Mouse (Mus musculus): ENCODE results near the gene Btg2. TPM values are rescaled to one million over a fixed set of nuclear protein-coding genes. Genes with fewer than 3 reads are reported as not detected.

Gene Btg2
- polyA plus RNA-seq, 1 experiment, result 19.8 TPM

GRCm38 (mm10) chr1:134041900-134042299 is 37.0 kb downstream of the Btg2 start:
- no peaks in the 10 kb centered on the region; the same call in 1 of the 2 replicates for H3K4me1 ChIP-seq (ENCODE audit: control insufficient read depth, insufficient read depth, low read length)
- no peak overlapping the region for H3K27ac ChIP-seq (ENCODE audit: insufficient read depth, low read length)
- TF ChIP-seq CTCF (IDR thresholded peaks at IDR 0.05; ENCODE audit: extremely low read depth, insufficient read depth, low read length) (no peak), POLR2A (IDR thresholded peaks at IDR 0.05; ENCODE audit: extremely low read depth, insufficient read depth, low read length) (no peak)
- H3K4me3 ChIP-seq (ENCODE audit: insufficient read depth, low read length), result no peak overlapping the region

- Histone ChIP-seq H3K4me3 (ENCODE audit: insufficient read depth, low read length) (no peak overlapping the region), H3K27ac (ENCODE audit: insufficient read depth, low read length) (no peak overlapping the region), H3K4me1 (ENCODE audit: control insufficient read depth, insufficient read depth, low read length) (no peaks in the 10 kb centered on the region; the same call in 1 of the 2 replicates)
- TF ChIP-seq POLR2A (IDR thresholded peaks at IDR 0.05; ENCODE audit: extremely low read depth, insufficient read depth, low read length) (no peak), CTCF (IDR thresholded peaks at IDR 0.05; ENCODE audit: extremely low read depth, insufficient read depth, low read length) (no peak)
Measured at GRCm38 (mm10) chr1:134039361-134039760, 39.6 kb downstream of the Btg2 start.

GRCm38 (mm10) chr1:134038336-134038735 is 40.6 kb downstream of the Btg2 start:
- H3K27ac ChIP-seq (ENCODE audit: insufficient read depth, low read length), result no peak overlapping the region
- H3K4me1 ChIP-seq (ENCODE audit: control insufficient read depth, insufficient read depth, low read length), result no peaks in the 10 kb centered on the region; the same call in 1 of the 2 replicates
- TF ChIP-seq POLR2A (IDR thresholded peaks at IDR 0.05; ENCODE audit: extremely low read depth, insufficient read depth, low read length), result no peak
- TF ChIP-seq CTCF (IDR thresholded peaks at IDR 0.05; ENCODE audit: extremely low read depth, insufficient read depth, low read length), result no peak
- H3K4me3 ChIP-seq (ENCODE audit: insufficient read depth, low read length), result no peak overlapping the region

- no peak within 1 kb of the TSS for H3K4me3 ChIP-seq (ENCODE audit: insufficient read depth, low read length)
- no peak within 1 kb of the TSS for H3K27ac ChIP-seq (ENCODE audit: insufficient read depth, low read length)
- TF ChIP-seq CTCF (IDR thresholded peaks at IDR 0.05; ENCODE audit: extremely low read depth, insufficient read depth, low read length) (no peak), POLR2A (IDR thresholded peaks at IDR 0.05; ENCODE audit: extremely low read depth, insufficient read depth, low read length) (no peak)
- no peaks in the 10 kb centered on the region for H3K4me1 ChIP-seq (ENCODE audit: control insufficient read depth, insufficient read depth, low read length)
Measured at GRCm38 (mm10) chr1:134037172-134037571, 41.7 kb downstream of the Btg2 start, which contains the start of gene Fmod. Gene Fmod, plus strand, starts transcription at chr1:134037254.

GRCm38 (mm10) chr1:134036492-134036891 is 42.4 kb downstream of the Btg2 start:
- Histone ChIP-seq H3K4me1 (ENCODE audit: control insufficient read depth, insufficient read depth, low read length) (no peaks in the 10 kb centered on the region), H3K27ac (ENCODE audit: insufficient read depth, low read length) (no peak overlapping the region), H3K4me3 (ENCODE audit: insufficient read depth, low read length) (no peak overlapping the region)
- TF ChIP-seq CTCF (IDR thresholded peaks at IDR 0.05; ENCODE audit: extremely low read depth, insufficient read depth, low read length) (no peak), POLR2A (IDR thresholded peaks at IDR 0.05; ENCODE audit: extremely low read depth, insufficient read depth, low read length) (no peak)

GRCm38 (mm10) chr1:134028161-134028846 is 50.6 kb downstream of the Btg2 start:
- no peak for TF ChIP-seq CTCF (IDR thresholded peaks at IDR 0.05; ENCODE audit: extremely low read depth, insufficient read depth, low read length)
- no peak for TF ChIP-seq POLR2A (IDR thresholded peaks at IDR 0.05; ENCODE audit: extremely low read depth, insufficient read depth, low read length)
- Histone ChIP-seq H3K4me3 (ENCODE audit: insufficient read depth, low read length) (no peak overlapping the region), H3K4me1 (ENCODE audit: control insufficient read depth, insufficient read depth, low read length) (0 out of 2 replicates have a peak, but pooled peaks cover 2% of the 10 kb centered on the region), H3K27ac (ENCODE audit: insufficient read depth, low read length) (no peak overlapping the region)

GRCm38 (mm10) chr1:134026741-134027140 is 52.2 kb downstream of the Btg2 start:
- 0 out of 2 replicates have a peak, but pooled peaks cover 2% of the 10 kb centered on the region for H3K4me1 ChIP-seq (ENCODE audit: control insufficient read depth, insufficient read depth, low read length)
- no peak overlapping the region for H3K4me3 ChIP-seq (ENCODE audit: insufficient read depth, low read length)
- H3K27ac ChIP-seq (ENCODE audit: insufficient read depth, low read length), result no peak overlapping the region
- TF ChIP-seq CTCF (IDR thresholded peaks at IDR 0.05; ENCODE audit: extremely low read depth, insufficient read depth, low read length), result no peak
- TF ChIP-seq POLR2A (IDR thresholded peaks at IDR 0.05; ENCODE audit: extremely low read depth, insufficient read depth, low read length), result no peak

- Histone ChIP-seq H3K4me1 (ENCODE audit: control insufficient read depth, insufficient read depth, low read length) (0 out of 2 replicates have a peak, but pooled peaks cover 2% of the 10 kb centered on the region), H3K4me3 (ENCODE audit: insufficient read depth, low read length) (no peak overlapping the region), H3K27ac (ENCODE audit: insufficient read depth, low read length) (no peak overlapping the region)
- TF ChIP-seq POLR2A (IDR thresholded peaks at IDR 0.05; ENCODE audit: extremely low read depth, insufficient read depth, low read length) (no peak), CTCF (IDR thresholded peaks at IDR 0.05; ENCODE audit: extremely low read depth, insufficient read depth, low read length) (no peak)
Measured at GRCm38 (mm10) chr1:134025975-134026374, 52.9 kb downstream of the Btg2 start.

Other genes with a start within 250 kb of the Btg2 start
- 0.78 and 1.1 TPM in 2 replicates for gene Optc, start 171.1 kb downstream of the Btg2 start, polyA plus RNA-seq (2012; rRNA removed)
- gene Prelp, start 157.7 kb downstream of the Btg2 start, polyA plus RNA-seq (2012; rRNA removed), result 12.0 and 16.0 TPM in 2 replicates
- gene Fmod, start 41.9 kb downstream of the Btg2 start, polyA plus RNA-seq (2012; rRNA removed), result 11.4 and 13.7 TPM in 2 replicates
- gene Chit1, start 32.1 kb upstream of the Btg2 start, polyA plus RNA-seq (2012; rRNA removed), result 0.13 and 0.19 TPM in 2 replicates
- 18.0 and 18.1 TPM in 2 replicates for gene Chil1, start 103.1 kb upstream of the Btg2 start, polyA plus RNA-seq (2012; rRNA removed)
- 0.17 and 0.23 TPM in 2 replicates for gene Mybph, start 114.3 kb upstream of the Btg2 start, polyA plus RNA-seq (2012; rRNA removed)
- gene Adora1, start 156.3 kb upstream of the Btg2 start, polyA plus RNA-seq (2012; rRNA removed), result 154 and 161 TPM in 2 replicates
- gene Myog, start 210.9 kb upstream of the Btg2 start, polyA plus RNA-seq (2012; rRNA removed), result 0.08 and 0.13 TPM in 2 replicates